Mouse (Mus musculus): ENCODE measurements around the gene Ccdc3.

Gene Ccdc3

GRCm38 (mm10) chr2:5161002-5161745, 23.6 kb downstream of the Ccdc3 start:
- DNase-seq = no peak

DNA sequence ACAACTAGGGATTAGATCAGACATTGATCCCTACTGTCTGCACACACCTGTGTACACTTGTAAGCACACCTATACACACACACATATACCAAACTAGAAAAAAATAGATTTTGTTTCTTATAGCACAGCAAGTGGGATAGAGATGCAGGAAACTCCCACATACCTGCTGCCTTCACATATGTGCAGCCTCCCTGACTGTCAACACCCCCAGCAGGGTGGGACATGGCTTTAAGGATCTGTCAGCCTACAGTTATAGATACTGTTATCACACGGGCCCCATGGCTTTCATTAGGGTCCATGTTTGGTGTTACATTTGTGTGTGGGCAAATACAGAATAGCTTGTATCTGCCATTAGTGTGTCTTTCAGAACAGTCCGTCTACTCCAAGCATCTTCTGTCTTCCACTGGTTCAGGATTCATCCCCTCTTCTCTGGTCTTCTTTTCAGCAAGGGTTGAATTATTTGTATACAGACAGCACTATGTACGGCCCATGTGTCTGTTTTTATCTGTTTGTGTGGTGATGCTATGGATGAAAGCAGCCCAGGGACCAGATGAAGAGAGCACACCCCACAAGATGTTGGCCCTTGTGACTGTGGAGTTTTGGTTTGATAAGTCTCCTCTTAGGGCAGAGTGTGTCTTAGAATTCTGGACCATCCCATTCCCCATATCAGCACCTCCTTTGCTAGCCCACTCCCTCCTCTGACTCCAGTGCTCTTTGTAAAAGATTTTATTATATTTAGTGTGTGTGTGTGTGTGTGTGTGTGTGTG, 24.5 kb downstream of the Ccdc3 start:
- DNase-seq = peak; percentile 73

- DNase-seq = no peak
Observed at GRCm38 (mm10) chr2:5162756-5163155, 25.2 kb downstream of the Ccdc3 start.

GRCm38 (mm10) chr2:5165941-5166361, 28.4 kb downstream of the Ccdc3 start:
- no peak for DNase-seq

- no peak for DNase-seq
Observed at GRCm38 (mm10) chr2:5166796-5167195, 29.2 kb downstream of the Ccdc3 start.

DNA sequence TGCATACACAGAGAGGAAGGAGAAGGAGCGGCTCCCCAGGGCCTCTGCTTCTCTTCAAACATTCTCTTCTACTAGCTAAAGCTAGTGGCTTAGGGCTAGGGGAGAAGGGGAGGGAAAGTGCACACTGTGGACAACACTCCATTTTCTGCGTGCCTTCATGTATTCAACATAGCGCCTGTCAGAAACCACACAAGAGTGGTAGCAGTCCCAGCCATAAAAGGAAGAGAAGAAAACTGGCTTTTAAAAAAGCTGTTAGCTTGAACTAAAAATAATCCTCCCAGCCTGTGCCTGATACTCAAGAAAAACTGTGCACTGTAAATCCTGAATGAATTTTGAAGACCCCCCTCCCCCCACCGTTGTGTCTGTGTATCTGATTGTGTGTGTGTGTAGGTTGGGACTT, 33.2 kb downstream of the Ccdc3 start:
- DNase-seq = no peak

DNA sequence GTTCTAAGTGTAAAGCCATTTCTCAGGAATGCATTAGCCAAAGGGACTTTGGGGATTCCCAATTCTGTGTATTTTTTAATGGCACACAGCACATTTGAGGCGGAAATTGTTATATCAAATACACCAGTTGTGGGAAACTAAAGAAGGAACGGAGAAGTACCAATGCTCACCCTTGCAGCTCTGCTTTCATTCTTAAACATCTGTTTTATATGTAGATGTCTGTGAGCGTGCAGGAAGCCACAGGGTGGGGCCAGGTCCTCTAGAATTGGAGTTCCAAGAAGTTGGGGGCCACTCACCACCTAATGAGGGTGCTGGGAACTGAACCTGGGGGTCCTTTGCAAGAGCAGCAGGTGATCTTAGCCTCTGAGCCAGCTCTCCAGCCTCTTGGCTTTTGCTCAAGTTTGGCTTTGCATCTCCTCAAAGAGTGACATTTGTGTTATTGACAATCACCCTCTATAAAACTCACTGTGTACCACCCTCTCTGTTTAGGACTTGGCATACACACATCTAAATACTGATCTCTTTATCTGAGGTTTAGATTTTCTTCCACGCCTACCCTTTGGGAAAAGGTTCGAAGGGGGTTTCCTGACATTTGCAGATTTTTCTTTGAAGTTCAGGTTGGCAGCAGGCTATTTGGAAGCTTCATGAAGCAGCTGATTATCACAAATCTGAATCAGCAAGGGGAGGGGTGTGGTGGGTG, 33.9 kb downstream of the Ccdc3 start:
- DNase-seq = no peak

DNA sequence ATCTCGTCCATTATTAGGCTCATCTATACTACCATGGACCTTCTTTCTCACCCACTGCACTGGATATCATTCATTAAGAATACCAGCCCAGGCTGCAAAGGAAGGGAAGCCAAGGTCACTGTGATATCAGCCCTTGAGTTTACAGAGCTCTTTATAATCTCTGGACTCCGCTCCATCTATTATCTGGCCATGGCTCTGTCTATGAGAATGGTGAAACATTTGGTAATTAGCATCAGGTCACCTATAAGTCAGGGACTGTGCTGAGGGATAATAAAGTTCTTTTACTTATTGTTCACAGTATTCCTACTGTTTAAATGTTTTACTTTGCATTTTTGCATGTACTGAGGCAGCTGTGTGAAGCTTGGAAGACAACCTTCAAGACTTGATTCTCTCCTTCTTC, 35.2 kb downstream of the Ccdc3 start:
- DNase-seq = no peak

- no peak for DNase-seq
Observed at GRCm38 (mm10) chr2:5174716-5175115, 37.1 kb downstream of the Ccdc3 start.

GRCm38 (mm10) chr2:5181462-5182443, 44.2 kb downstream of the Ccdc3 start:
- DNase-seq = no peak

- no peak for DNase-seq
Observed at GRCm38 (mm10) chr2:5184166-5184565, 46.6 kb downstream of the Ccdc3 start.

GRCm38 (mm10) chr2:5185631-5186030, 48.1 kb downstream of the Ccdc3 start:
- no peak for DNase-seq

DNA sequence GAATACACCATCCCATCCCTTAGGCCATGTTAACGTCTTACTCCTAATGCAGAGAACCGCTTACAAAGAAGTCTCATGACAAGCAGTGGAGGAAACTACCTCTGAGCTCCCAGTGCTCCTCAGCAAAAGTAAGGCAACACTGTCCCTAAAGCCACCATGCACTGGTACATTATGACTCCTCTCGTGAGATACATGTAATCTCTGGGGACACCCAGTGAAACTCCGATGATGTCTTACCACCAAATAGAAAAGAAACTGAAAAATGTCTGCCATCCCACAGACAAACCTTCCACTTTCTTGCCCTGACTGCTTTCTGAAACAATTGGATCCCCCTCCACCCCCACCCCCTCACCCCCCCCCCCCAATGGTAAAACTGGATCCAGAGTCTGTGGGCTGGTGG, 54.6 kb downstream of the Ccdc3 start:
- DNase-seq = no peak

GRCm38 (mm10) chr2:5193071-5193470, 55.5 kb downstream of the Ccdc3 start:
- no peak for DNase-seq

DNA sequence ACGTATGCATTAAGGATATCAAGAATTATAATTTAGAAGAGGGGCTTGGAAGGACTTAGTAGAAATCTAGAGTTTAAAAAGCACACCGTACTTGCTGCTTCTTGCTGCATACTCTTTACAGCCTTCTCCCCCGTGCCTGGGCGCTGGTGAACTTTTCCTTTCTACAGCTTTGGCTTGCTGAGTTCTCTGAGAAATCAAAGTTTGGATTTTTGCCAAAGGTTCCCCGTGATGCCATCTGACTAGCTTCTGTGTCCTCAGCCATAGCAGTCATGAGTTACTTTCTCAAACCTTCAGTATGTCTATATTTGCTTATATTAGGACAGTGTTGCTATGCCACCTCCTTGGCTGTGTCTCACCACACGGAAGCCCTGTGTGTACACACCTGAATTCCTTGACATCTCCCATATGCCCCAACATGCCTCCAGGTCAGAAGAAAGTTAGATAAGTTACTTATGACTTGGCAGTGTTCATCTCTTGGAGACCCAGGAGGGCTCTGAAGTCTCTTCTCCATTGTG, 57.2 kb downstream of the Ccdc3 start:
- no peak for DNase-seq

- peak; percentile 36 for DNase-seq
Observed at GRCm38 (mm10) chr2:5197486-5197885, 59.9 kb downstream of the Ccdc3 start.

DNA sequence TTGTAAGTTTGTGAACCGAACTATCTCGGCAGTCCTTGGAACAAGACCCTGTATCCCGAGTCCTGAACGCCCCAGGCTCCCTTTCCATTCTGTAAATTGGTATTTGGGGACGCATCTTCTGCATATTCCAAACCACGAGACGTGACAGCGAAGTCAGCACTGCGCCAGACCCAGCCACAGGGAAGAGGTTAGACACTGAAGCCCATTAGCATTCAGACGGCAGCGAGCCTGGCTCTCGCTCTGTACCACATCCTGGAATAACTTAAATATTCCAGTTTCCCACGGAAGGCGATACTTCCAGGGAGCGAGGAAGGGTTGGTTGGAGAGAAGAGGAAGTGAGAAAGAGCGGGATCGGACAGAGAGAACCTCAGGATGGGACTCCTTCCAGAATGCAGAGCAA, 61.7 kb downstream of the Ccdc3 start:
- no peak for DNase-seq

DNA sequence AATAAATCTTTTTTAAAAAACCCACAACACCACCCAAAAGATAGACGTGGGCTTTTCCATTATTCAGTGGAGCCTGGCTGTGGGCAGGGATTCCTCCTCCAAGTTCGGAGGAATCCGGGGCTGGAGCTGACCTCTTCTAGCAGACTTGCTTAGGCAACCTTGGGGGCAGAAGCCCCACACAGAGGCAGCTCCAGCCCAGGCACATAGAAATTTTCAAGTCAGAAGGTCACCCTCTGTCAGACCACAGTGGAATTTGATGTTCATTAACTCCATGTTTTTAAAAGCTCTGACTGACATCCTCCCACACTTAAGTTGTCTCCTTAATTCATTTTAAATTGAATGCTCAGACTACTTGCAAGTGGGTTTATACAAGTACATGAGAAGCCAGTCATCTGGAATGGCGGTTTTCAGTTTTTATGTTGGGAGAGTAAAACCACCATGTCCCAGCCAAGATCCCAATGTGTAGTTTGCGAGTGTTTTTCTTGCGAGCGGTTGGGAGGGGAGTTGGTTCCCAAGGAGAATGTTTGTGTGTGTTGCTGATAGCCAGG, 63.3 kb downstream of the Ccdc3 start:
- no peak for DNase-seq

- DNase-seq = no peak
Observed at GRCm38 (mm10) chr2:5203146-5203545, 65.6 kb downstream of the Ccdc3 start.

DNA sequence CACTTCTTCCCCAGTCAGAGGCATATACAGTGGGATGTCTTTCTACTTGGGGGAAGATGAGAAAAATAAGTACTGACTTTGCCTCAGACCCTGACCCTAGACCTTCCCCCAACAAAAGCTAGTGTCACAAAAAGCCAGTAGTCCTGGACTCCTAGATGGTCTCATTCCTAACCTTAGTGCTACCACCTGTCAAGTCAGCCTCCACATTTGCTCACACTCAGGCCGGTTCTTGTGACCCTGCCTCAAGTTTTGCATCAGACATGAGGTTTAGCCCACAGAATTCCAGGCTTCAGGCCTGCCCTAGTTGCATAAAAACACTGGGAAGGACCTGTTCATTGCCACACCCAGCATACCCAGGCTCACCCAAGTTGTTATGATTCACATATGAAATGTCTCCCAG, 67.4 kb downstream of the Ccdc3 start:
- no peak for DNase-seq

DNA sequence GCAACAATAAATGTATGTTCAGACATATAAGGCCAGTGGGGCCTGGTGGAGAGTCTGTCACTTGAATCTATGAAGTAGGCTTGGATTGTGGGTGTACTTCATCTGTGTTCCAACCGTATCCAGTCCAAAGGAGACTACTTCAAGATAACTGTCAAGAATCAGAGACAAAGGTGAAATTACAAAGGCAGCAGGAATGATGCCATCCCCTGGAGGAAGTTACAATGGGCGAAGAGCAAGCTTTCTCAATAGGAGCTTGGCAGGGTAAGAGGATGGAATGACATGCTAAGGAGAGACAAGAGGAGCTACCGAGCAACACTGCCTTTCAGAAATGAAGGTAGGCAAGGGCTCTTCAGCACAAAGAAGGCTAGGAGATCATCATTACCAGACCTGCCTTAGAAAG, 69.1 kb downstream of the Ccdc3 start:
- DNase-seq = no peak

DNA sequence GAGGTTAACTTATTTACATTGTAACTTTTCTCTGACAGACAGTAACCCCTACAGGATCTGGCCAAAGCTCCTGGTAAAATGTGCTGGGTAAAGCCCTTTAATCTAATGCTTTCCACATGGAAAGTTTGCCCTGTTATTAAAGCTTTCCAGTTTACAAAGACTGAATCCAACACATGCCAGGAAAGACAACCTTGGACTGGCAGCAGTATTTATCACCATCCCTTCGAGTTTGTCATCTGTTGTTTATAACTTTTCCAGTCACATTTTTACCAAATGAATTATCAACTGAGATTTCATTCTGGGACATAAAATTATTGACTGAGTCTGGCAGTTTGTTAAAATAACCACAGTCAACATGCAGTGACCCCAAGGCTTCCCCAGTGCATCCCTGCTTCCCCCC, 77.0 kb downstream of the Ccdc3 start:
- DNase-seq = no peak

All from layer of hippocampus, adult 9-11 months (tissue).